Mouse (Mus musculus) central nervous system, embryonic 14 days (tissue): ENCODE data around the gene Abt1. TPM values are rescaled to one million over a fixed set of nuclear protein-coding genes. Genes with fewer than 3 reads are reported as not detected.

ENCODE experiments used
- polyA plus RNA-seq: library from polyadenylated mRNA; depleted of rRNA; stranded (reverse); fragments of >200 nt; gene quantifications from 2 replicates; pipeline ENCODE4 v1.2.3, GENCODE M21; 2012; rRNA removed

Abt1 gene
- 8.5 and 9.1 TPM in 2 replicates for polyA plus RNA-seq

DNA sequence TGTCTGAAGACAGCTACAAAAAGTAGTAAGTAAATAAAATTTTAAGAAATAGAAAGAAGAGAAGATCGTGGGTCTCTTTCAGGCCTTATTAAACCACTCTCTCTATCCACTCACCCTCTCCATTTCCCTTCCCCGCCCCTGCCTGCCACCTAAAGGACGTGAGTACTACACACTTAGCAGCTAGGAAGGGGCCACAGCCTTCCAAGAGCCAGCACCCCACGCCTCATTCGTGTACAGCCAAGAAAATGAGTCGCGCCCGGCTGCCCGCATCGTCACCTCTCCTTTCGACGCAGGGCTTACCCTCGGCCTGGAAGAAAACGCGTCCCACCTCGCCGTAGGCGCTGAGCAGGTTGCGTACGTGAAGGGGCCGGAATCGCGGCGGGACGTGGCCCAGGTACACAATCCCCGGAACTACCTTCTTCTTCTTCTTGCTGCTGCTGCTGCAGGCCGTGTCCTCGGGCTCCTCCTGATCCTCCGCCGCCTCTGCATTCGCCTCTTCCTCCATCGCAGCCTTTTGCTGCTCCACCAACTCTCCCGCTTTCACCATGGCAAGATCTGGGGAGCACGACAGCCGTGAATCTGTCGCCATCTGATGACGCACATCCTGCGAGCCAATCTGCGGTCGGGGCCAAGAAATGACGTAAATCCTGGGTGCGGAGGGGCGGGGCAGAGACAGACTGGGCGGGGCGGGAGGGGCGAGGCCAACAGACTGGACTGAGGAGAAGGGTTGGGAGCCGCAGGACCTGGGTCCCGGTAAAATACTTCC, at the start of gene Abt1:
Abt1 (minus strand) TSS at position 581 of the 766 bp plus-strand sequence.

DNA sequence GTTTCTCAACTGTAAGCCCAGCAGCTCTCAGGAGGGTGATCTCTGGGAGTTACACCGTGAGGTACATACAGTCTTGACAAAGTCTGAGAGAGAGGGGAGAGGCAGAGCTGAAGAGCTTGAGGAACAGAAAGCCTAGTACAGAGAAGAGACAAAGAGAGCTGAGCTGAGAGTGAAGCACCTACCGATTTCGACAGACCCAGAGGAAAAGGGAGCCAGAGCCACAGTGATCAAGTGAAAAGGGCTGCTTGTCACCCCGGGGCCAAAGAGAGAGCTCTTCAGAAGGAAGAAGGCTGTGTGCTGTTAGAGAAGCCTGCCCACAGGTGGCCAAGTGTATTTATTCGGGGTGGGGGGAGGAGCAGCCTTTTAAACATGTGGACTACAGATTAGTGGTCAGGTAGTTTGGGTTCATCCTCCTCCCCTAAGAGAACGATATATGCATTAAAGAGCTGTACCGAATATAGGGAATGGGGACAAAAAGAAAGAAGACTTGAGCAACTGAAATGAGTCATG, 42.0 kb upstream of the Abt1 start, which contains the start of gene Btn1a1:
Btn1a1 (minus strand) TSS at position 302 of the 510 bp plus-strand sequence.

DNA sequence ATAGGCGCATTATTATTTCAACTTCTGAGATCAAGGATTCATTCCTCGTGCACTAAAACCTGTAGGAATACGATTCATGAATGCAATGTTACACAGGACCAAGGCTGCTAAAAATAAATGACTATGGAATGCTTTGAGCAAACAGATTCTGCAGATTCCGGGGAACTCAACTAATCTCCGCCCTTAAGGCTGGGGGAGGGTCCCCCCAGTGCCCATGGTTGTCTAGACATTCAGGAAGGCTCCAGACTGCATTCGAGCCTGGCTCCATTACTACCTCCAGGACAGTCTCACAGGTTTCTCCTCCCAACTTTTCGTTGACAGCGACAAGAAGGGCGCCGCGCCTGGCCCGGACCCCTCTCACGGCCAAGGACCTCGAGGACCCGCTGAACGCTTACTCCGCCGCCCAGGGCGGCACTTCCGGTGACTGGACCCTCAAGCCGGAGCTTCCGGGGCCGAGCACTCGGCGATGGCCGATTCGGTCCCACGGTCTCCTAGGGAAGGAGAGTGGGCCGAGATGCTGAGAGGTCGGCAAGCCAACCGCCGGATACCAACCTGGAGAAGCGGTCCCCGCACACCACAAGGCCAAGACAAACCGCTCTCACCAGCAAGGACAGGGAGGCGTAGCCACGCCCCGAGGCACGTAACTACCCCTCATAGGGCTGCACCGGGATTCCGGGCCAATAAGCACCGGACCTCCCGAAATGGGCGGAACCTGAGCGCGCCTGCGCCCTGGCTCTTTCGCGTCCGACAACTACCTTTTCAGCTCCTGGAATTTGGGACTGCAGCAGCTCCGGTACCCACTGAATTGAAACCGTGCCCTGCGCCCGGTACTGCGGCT, 54.9 kb downstream of the Abt1 start, which contains the start of gene Zfp322a:
Zfp322a (minus strand) TSS at position 626 of the 838 bp plus-strand sequence.

Other genes with a start within 250 kb of the Abt1 start
- gene Vmn1r220, start 235.9 kb downstream of the Abt1 start, polyA plus RNA-seq = not detected in 2 replicates
- not detected in 2 replicates for gene Vmn1r221, start 209.7 kb downstream of the Abt1 start, polyA plus RNA-seq
- gene Vmn1r222, start 187.9 kb downstream of the Abt1 start, polyA plus RNA-seq = not detected in 2 replicates
- gene Vmn1r223, start 176.7 kb downstream of the Abt1 start, polyA plus RNA-seq = not detected in 2 replicates
- gene Zfp322a, start 54.7 kb downstream of the Abt1 start, polyA plus RNA-seq = 22.2 and 24.3 TPM in 2 replicates
- gene Btn1a1, start 42.0 kb upstream of the Abt1 start, polyA plus RNA-seq = 0.06 and 0.07 TPM in 2 replicates
- gene Btn2a2, start 65.0 kb upstream of the Abt1 start, polyA plus RNA-seq = 0.04 and 0.11 TPM in 2 replicates
- gene Hist1h4h, start 107.2 kb upstream of the Abt1 start, polyA plus RNA-seq = 14.7 and 20.5 TPM in 2 replicates
- gene Hist1h2af, start 110.0 kb upstream of the Abt1 start, polyA plus RNA-seq = 187 and 225 TPM in 2 replicates
- 16.6 and 25.3 TPM in 2 replicates for gene Hist1h3g, start 111.6 kb upstream of the Abt1 start, polyA plus RNA-seq
- 2.4 and 4.0 TPM in 2 replicates for gene Hist1h2bh, start 119.5 kb upstream of the Abt1 start, polyA plus RNA-seq
- gene Hist1h3f, start 120.2 kb upstream of the Abt1 start, polyA plus RNA-seq = 2.5 and 3.5 TPM in 2 replicates
- 10.2 and 14.3 TPM in 2 replicates for gene Hist1h4f, start 127.8 kb upstream of the Abt1 start, polyA plus RNA-seq
- gene Hist1h1d, start 129.4 kb upstream of the Abt1 start, polyA plus RNA-seq = 0.30 and 0.45 TPM in 2 replicates
- gene Hist1h3e, start 138.5 kb upstream of the Abt1 start, polyA plus RNA-seq = 20.2 and 31.1 TPM in 2 replicates
- gene Hist1h2ae, start 147.4 kb upstream of the Abt1 start, polyA plus RNA-seq = 9.2 and 10.5 TPM in 2 replicates
- gene Hist1h2bg, start 147.5 kb upstream of the Abt1 start, polyA plus RNA-seq = 17.6 and 25.1 TPM in 2 replicates
- 7.5 and 10.9 TPM in 2 replicates for gene Hist1h2bf, start 150.3 kb upstream of the Abt1 start, polyA plus RNA-seq
- gene Hist1h2ad, start 150.5 kb upstream of the Abt1 start, polyA plus RNA-seq = 4.5 and 5.4 TPM in 2 replicates
- gene Hist1h3d, start 151.9 kb upstream of the Abt1 start, polyA plus RNA-seq = 14.9 and 24.5 TPM in 2 replicates
- gene Hist1h4d, start 157.7 kb upstream of the Abt1 start, polyA plus RNA-seq = 6.8 and 9.8 TPM in 2 replicates
- 2.1 and 2.5 TPM in 2 replicates for gene Hist1h2be, start 197.3 kb upstream of the Abt1 start, polyA plus RNA-seq
- gene Hist1h1e, start 198.7 kb upstream of the Abt1 start, polyA plus RNA-seq = 5.2 and 7.1 TPM in 2 replicates